Mouse (Mus musculus): ENCODE results near the gene Tstd2. TPM values are rescaled to one million over a fixed set of nuclear protein-coding genes. Genes with fewer than 3 reads are reported as not detected.
A peak's percentile ranks its signal among the peaks of the same experiment; 100 is the strongest.

Gene Tstd2
- 32.7 and 36.4 TPM in 2 replicates for polyA plus RNA-seq (2015; fragmentation: Nextera tagmentation; extraction: Ambion mirVana)

DNA sequence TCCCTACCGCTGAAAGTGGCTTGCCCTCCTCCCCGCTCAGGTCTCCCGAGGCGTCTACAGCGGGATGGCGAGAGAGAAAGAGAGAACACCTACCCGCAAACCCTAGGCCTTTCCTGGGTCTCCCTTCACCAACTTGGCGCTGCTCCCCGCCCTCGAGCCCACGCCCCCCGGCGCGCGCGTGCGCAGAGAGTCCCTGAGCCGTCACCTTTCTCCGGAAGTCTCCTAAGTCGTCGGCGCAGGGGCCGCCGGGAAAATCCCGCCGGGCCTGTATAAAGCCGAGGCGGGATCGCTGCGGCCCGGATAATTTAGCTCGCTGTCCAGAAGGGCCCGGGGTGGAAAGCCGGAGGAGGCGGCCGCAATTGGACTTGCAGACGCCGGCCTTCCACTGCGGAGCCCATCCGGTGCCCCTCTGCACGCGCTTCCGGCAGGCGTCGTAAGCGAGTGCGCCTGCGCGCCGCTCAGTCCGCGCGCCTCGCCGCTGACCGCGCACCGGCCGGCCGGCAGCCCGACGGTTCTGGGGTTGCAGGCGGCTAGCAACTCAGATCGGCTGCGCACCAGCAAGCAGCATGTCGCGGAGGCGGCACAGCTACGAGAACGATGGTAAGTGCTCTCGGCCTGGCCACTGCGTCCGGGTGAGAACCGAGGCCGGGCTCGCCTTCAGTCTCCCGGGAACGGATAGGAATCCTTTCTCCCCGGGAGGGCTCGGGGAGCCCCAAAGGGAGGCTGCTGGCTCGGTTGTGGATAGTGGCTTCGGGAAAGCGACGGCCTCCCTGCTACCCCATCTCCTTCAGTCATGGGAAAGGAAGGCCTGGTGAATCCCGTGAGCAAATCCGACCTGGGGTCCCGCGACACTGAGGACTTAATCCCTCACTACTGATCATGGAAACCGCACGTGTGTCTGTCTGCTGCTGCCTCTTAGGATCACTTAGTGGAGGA lies at the start of gene Tstd2, which contains the start of gene Ncbp1:
Gene Tstd2, minus strand, starts transcription at position 408 of the 936 bp plus-strand sequence.
Gene Ncbp1, plus strand, starts transcription at position 327 of the 936 bp plus-strand sequence.
- under 1% methylated on average over 90 of the region's 90 CpGs for WGBS
- peak; percentile 92 for ATAC-seq (ENCODE audit: insufficient read depth, low FRiP score)

DNA sequence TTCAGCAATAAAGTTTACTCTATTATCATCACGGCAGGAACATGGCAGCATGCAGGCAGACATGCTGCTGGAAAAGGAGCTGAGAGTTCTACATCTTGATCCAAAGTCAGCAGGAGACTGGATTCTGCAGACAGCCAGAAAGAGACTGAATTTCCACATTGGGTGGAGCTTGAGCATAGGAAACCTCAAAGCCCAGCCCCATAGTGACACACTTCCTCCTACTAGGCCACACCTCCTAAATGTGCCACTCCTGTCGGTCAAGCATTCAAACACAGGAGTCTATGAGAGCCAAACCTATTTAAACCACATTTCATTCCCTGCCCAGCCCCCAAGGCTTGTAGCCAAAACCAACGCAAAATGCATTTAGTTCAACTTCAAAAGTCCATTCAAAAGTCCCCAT lies 48.0 kb upstream of the Tstd2 start:
- no peaks in the 10 kb centered on the region for H3K27me3 ChIP-seq (ENCODE audit: control insufficient read depth, insufficient read depth, low read length)
- H3K27ac ChIP-seq (ENCODE audit: low read length): no peak overlapping the region
- H3K4me1 ChIP-seq (ENCODE audit: control insufficient read depth, insufficient read depth, low read length): no peaks in the 10 kb centered on the region
- ATAC-seq (ENCODE audit: insufficient read depth, low FRiP score): no peak
- H3K4me2 ChIP-seq (ENCODE audit: low read depth, low read length): no peak overlapping the region
- H3K9me3 ChIP-seq (replicated peaks; ENCODE audit: control insufficient read depth, low read length): no peaks in the 10 kb centered on the region
- H3K4me3 ChIP-seq (replicated peaks; ENCODE audit: low read length): no peak overlapping the region
- WGBS: 76% methylated on average over 3 of the region's 3 CpGs
- peaks cover 14% of the 10 kb centered on the region; the same call in 1 of the 2 replicates for H3K36me3 ChIP-seq (ENCODE audit: control insufficient read depth, insufficient read depth, low read length)
- H3K9ac ChIP-seq (ENCODE audit: low read length): no peak overlapping the region

More for the DNA sequence above, at the start of gene Tstd2, which contains the start of gene Ncbp1:
- Histone ChIP-seq H3K9ac (ENCODE audit: low read length) (peak within 1 kb of the TSS; percentile 96), H3K27ac (ENCODE audit: low read length) (peak within 1 kb of the TSS; percentile 99), H3K9me3 (replicated peaks; ENCODE audit: control insufficient read depth, low read length) (no peaks in the 10 kb centered on the region), H3K4me2 (ENCODE audit: low read depth, low read length) (peak within 1 kb of the TSS; percentile 86), H3K36me3 (ENCODE audit: control insufficient read depth, insufficient read depth, low read length) (no peaks in the 10 kb centered on the region), H3K4me3 (replicated peaks; ENCODE audit: low read length) (peak within 1 kb of the TSS; percentile 98), H3K27me3 (ENCODE audit: control insufficient read depth, insufficient read depth, low read length) (no peaks in the 10 kb centered on the region), H3K4me1 (ENCODE audit: control insufficient read depth, insufficient read depth, low read length) (peaks cover 18% of the 10 kb centered on the region)

GRCm38 (mm10) chr4:46185890-46186289 lies 47.4 kb upstream of the Tstd2 start:
- Histone ChIP-seq H3K4me3 (replicated peaks; ENCODE audit: low read length) (no peak overlapping the region), H3K4me2 (ENCODE audit: low read depth, low read length) (no peak overlapping the region), H3K4me1 (ENCODE audit: control insufficient read depth, insufficient read depth, low read length) (no peaks in the 10 kb centered on the region), H3K36me3 (ENCODE audit: control insufficient read depth, insufficient read depth, low read length) (peaks cover 14% of the 10 kb centered on the region; the same call in 1 of the 2 replicates), H3K9me3 (replicated peaks; ENCODE audit: control insufficient read depth, low read length) (no peaks in the 10 kb centered on the region), H3K27me3 (ENCODE audit: control insufficient read depth, insufficient read depth, low read length) (no peaks in the 10 kb centered on the region), H3K27ac (ENCODE audit: low read length) (no peak overlapping the region), H3K9ac (ENCODE audit: low read length) (no peak overlapping the region)
- no peak for ATAC-seq (ENCODE audit: insufficient read depth, low FRiP score)
- WGBS: 76% methylated on average over 9 of the region's 9 CpGs

GRCm38 (mm10) chr4:46185423-46185822 lies 46.9 kb upstream of the Tstd2 start:
- no peak for ATAC-seq (ENCODE audit: insufficient read depth, low FRiP score)
- Histone ChIP-seq H3K36me3 (ENCODE audit: control insufficient read depth, insufficient read depth, low read length) (peaks cover 14% of the 10 kb centered on the region; the same call in 1 of the 2 replicates), H3K9ac (ENCODE audit: low read length) (no peak overlapping the region), H3K4me3 (replicated peaks; ENCODE audit: low read length) (no peak overlapping the region), H3K27me3 (ENCODE audit: control insufficient read depth, insufficient read depth, low read length) (no peaks in the 10 kb centered on the region), H3K4me2 (ENCODE audit: low read depth, low read length) (no peak overlapping the region), H3K4me1 (ENCODE audit: control insufficient read depth, insufficient read depth, low read length) (no peaks in the 10 kb centered on the region), H3K27ac (ENCODE audit: low read length) (no peak overlapping the region), H3K9me3 (replicated peaks; ENCODE audit: control insufficient read depth, low read length) (no peaks in the 10 kb centered on the region)
- WGBS: 45% methylated on average over 8 of the region's 8 CpGs

DNA sequence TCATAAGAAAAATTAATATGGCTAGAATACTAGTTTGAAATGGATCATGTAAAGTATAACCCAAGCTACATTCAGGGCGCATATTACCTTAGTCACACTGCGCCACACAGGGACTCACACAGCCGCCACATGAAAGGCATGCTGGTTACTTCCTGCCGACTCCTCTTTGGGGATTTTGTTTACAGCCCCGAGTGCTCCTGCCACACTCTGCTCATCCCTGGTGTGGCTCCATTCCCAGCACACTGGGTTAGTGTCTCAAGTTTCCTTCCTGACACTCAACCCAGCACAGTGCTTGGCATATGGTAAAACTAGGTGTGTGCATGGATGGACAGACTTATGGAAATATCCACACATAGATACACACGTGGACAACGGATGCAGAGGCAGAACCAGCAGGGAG lies 43.7 kb upstream of the Tstd2 start:
- H3K27ac ChIP-seq (ENCODE audit: low read length): no peak overlapping the region
- H3K4me2 ChIP-seq (ENCODE audit: low read depth, low read length): no peak overlapping the region
- H3K4me3 ChIP-seq (replicated peaks; ENCODE audit: low read length): no peak overlapping the region
- no peaks in the 10 kb centered on the region for H3K4me1 ChIP-seq (ENCODE audit: control insufficient read depth, insufficient read depth, low read length)
- no peaks in the 10 kb centered on the region for H3K9me3 ChIP-seq (replicated peaks; ENCODE audit: control insufficient read depth, low read length)
- no peak overlapping the region for H3K9ac ChIP-seq (ENCODE audit: low read length)
- 83% methylated on average over 7 of the region's 7 CpGs for WGBS
- H3K36me3 ChIP-seq (ENCODE audit: control insufficient read depth, insufficient read depth, low read length): peaks cover 11% of the 10 kb centered on the region; the same call in 1 of the 2 replicates
- ATAC-seq (ENCODE audit: insufficient read depth, low FRiP score): no peak
- H3K27me3 ChIP-seq (ENCODE audit: control insufficient read depth, insufficient read depth, low read length): no peaks in the 10 kb centered on the region

DNA sequence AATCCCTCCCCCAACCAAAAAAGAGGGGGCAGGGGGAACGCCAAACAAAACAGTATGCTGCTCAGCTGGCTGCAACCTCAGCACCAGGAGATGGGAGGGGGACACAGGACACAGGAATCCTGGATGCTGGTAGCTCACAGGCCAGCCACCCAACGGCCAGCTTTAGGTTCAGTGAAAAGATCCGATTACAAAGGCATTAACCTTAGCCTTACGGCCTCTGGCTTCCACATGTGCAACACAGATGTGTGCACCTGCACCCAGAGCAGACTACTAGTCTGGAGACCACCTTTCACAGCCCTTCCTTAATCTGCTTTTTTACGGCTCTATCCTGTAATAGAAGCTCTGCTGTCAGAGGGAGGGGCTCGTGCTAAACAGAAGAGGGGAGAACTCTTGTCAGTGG lies 42.7 kb upstream of the Tstd2 start:
- 64% methylated on average over 6 of the region's 6 CpGs for WGBS
- ATAC-seq (ENCODE audit: insufficient read depth, low FRiP score): no peak
- H3K4me2 ChIP-seq (ENCODE audit: low read depth, low read length): no peak overlapping the region
- no peak overlapping the region for H3K9ac ChIP-seq (ENCODE audit: low read length)
- H3K4me3 ChIP-seq (replicated peaks; ENCODE audit: low read length): no peak overlapping the region
- H3K36me3 ChIP-seq (ENCODE audit: control insufficient read depth, insufficient read depth, low read length): peaks cover 11% of the 10 kb centered on the region; the same call in 1 of the 2 replicates
- H3K9me3 ChIP-seq (replicated peaks; ENCODE audit: control insufficient read depth, low read length): no peaks in the 10 kb centered on the region
- H3K4me1 ChIP-seq (ENCODE audit: control insufficient read depth, insufficient read depth, low read length): no peaks in the 10 kb centered on the region
- H3K27ac ChIP-seq (ENCODE audit: low read length): no peak overlapping the region
- no peaks in the 10 kb centered on the region for H3K27me3 ChIP-seq (ENCODE audit: control insufficient read depth, insufficient read depth, low read length)

GRCm38 (mm10) chr4:46177496-46177895 lies 39.0 kb upstream of the Tstd2 start:
- H3K27ac ChIP-seq (ENCODE audit: low read length): no peak overlapping the region
- no peak overlapping the region for H3K4me2 ChIP-seq (ENCODE audit: low read depth, low read length)
- no peak overlapping the region for H3K4me3 ChIP-seq (replicated peaks; ENCODE audit: low read length)
- peaks cover 30% of the 10 kb centered on the region for H3K36me3 ChIP-seq (ENCODE audit: control insufficient read depth, insufficient read depth, low read length)
- H3K9me3 ChIP-seq (replicated peaks; ENCODE audit: control insufficient read depth, low read length): no peaks in the 10 kb centered on the region
- H3K9ac ChIP-seq (ENCODE audit: low read length): no peak overlapping the region
- no peaks in the 10 kb centered on the region for H3K4me1 ChIP-seq (ENCODE audit: control insufficient read depth, insufficient read depth, low read length)
- ATAC-seq (ENCODE audit: insufficient read depth, low FRiP score): no peak
- no peaks in the 10 kb centered on the region for H3K27me3 ChIP-seq (ENCODE audit: control insufficient read depth, insufficient read depth, low read length)
- WGBS: 87% methylated on average over 7 of the region's 7 CpGs

GRCm38 (mm10) chr4:46177018-46177417 lies 38.5 kb upstream of the Tstd2 start:
- Histone ChIP-seq H3K9me3 (replicated peaks; ENCODE audit: control insufficient read depth, low read length) (no peaks in the 10 kb centered on the region), H3K9ac (ENCODE audit: low read length) (no peak overlapping the region), H3K4me1 (ENCODE audit: control insufficient read depth, insufficient read depth, low read length) (no peaks in the 10 kb centered on the region), H3K27ac (ENCODE audit: low read length) (no peak overlapping the region), H3K4me3 (replicated peaks; ENCODE audit: low read length) (no peak overlapping the region), H3K36me3 (ENCODE audit: control insufficient read depth, insufficient read depth, low read length) (peaks cover 30% of the 10 kb centered on the region), H3K27me3 (ENCODE audit: control insufficient read depth, insufficient read depth, low read length) (no peaks in the 10 kb centered on the region), H3K4me2 (ENCODE audit: low read depth, low read length) (no peak overlapping the region)
- no peak for ATAC-seq (ENCODE audit: insufficient read depth, low FRiP score)
- WGBS: 75% methylated on average over 5 of the region's 5 CpGs

DNA sequence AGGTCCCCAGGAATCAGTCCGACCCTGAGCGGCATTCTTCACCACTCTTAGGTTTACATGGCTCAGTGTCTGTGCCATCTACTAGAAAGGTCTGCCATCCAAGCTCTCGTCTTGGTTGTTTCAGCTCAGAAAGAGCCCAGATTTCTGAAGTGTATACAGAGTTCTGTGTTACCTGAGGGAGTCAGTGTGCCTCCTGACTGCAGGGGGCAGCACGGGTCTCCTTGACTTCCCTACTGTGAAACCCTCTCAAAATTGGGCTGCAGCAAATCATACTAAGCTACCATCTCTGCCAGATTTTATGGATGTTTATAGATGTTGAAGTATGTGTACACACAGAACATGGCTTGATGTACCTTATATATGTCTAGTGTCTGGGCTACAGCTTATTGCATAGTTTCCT lies 37.8 kb upstream of the Tstd2 start:
- H3K4me1 ChIP-seq (ENCODE audit: control insufficient read depth, insufficient read depth, low read length): no peaks in the 10 kb centered on the region
- H3K4me3 ChIP-seq (replicated peaks; ENCODE audit: low read length): no peak overlapping the region
- H3K27me3 ChIP-seq (ENCODE audit: control insufficient read depth, insufficient read depth, low read length): no peaks in the 10 kb centered on the region
- no peaks in the 10 kb centered on the region for H3K9me3 ChIP-seq (replicated peaks; ENCODE audit: control insufficient read depth, low read length)
- 76% methylated on average over 4 of the region's 4 CpGs for WGBS
- no peak overlapping the region for H3K4me2 ChIP-seq (ENCODE audit: low read depth, low read length)
- no peak overlapping the region for H3K27ac ChIP-seq (ENCODE audit: low read length)
- no peak for ATAC-seq (ENCODE audit: insufficient read depth, low FRiP score)
- H3K9ac ChIP-seq (ENCODE audit: low read length): no peak overlapping the region
- H3K36me3 ChIP-seq (ENCODE audit: control insufficient read depth, insufficient read depth, low read length): peaks cover 30% of the 10 kb centered on the region

All from stomach, embryonic 16.5 days (tissue).